Mouse (Mus musculus) brain, embryonic 14.5 days (tissue): ENCODE data around the gene Comt.

Experiments
- CTCF ChIP-seq: fragments of 200-500 bp; IDR thresholded peaks from 2 replicates; pipeline ENCODE4 v1.5.1; 2012; ENCODE audit warnings: inconsistent platforms, mild to moderate bottlenecking, moderate library complexity, borderline replicate concordance; ENCODE audit not compliant: insufficient read depth, insufficient read length; ENCODE audit errors: extremely low read depth
- POLR2A ChIP-seq: fragments of 200-500 bp; IDR thresholded peaks from 2 replicates; pipeline ENCODE4 v1.6.1; 2012; ENCODE audit warnings: mild to moderate bottlenecking, inconsistent platforms, borderline replicate concordance; ENCODE audit not compliant: poor library complexity, insufficient read depth, insufficient read length, severe bottlenecking; ENCODE audit errors: extremely low read depth

- TF ChIP-seq POLR2A (no peak), CTCF (no peak)
Observed at GRCm38 (mm10) chr16:18464271-18464670, 37.6 kb upstream of the Comt start.
